Mouse (Mus musculus) leukemia stem cell, adult 10-12 weeks (primary cell): ENCODE data around the gene Gm10600. TPM values are rescaled to one million over a fixed set of nuclear protein-coding genes. Genes with fewer than 3 reads are reported as not detected.

Source experiments
- polyA plus RNA-seq: library from polyadenylated mRNA; stranded (reverse); fragments of >175 nt; gene quantifications from 2 replicates; pipeline ENCODE4 v1.2.3, GENCODE M21; 2012; ENCODE audit warnings: low replicate concordance

Gm10600 gene
- not detected in 2 replicates for polyA plus RNA-seq

DNA sequence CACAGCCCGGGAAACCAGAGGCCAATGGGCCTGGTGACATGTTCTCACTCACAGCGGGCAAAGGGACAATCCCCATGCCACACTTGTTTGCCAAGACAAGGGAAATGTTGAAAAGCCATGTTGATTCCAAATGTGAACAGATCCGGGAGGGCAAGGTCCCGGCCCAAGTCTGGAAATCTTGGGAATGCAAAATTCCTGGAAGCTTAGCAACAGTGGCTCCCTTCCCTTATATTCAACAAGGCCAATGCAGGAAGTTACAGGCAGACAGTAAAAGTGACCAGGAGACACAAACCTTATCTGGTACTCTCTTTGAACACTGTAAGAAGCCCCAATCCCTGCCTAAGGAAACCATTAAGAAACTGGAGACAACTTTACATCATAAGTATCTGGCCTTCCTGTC is at the start of gene Gm10600:
Gene Gm10600 (plus strand): TSS at position 301 of the 400 bp plus-strand sequence.

DNA sequence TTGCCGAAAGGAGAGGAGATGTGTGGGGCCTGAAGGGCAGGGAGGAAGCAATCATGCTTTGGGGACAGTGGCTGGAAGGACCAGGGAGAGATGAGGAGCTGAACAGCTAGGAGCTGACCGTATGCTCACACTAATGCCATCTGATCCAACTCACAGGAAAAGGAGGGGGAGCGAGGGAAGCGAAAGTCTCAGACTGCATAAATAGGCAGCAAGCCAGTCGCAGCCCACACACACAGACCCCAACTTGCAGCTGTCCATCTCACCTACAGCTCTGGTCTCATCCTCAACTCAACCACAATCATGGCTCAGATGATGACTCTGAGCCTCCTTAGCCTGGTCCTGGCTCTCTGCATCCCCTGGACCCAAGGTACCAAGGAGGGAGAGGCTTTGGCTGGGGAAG is 15.0 kb downstream of the Gm10600 start, which contains the start of gene Ccl21b:
Gene Ccl21b (plus strand): TSS at position 301 of the 400 bp plus-strand sequence.

Other genes starting within 250 kb of the Gm10600 start
- gene Gm21093, start 205.9 kb upstream of the Gm10600 start, polyA plus RNA-seq, result not detected in 2 replicates
- gene Gm3893, start 149.4 kb upstream of the Gm10600 start, polyA plus RNA-seq, result not detected in 2 replicates
- not detected in 2 replicates for gene Gm13304, start 125.8 kb upstream of the Gm10600 start, polyA plus RNA-seq
- not detected in 2 replicates for gene Gm13306, start 87.2 kb upstream of the Gm10600 start, polyA plus RNA-seq
- gene Gm13305, start 72.0 kb upstream of the Gm10600 start, polyA plus RNA-seq, result 0.09 TPM in 1 of 2 replicates, not detected in the other
- not detected in 2 replicates for gene Ccl21b, start 15.1 kb downstream of the Gm10600 start, polyA plus RNA-seq
- gene Gm21953, start 53.6 kb downstream of the Gm10600 start, polyA plus RNA-seq, result not detected in 2 replicates
- gene Fam205a3, start 77.7 kb downstream of the Gm10600 start, polyA plus RNA-seq, result not detected in 2 replicates
- not detected in 2 replicates for gene Gm21586, start 198.7 kb downstream of the Gm10600 start, polyA plus RNA-seq
- not detected in 2 replicates for gene Gm2163, start 226.1 kb downstream of the Gm10600 start, polyA plus RNA-seq